9 mouse cellular contexts compared by ENCODE assay signal in genomic region chr11:4885385-4885903, GRCm38 (mm10). TPM values are rescaled to one million over a fixed set of nuclear protein-coding genes. Genes with fewer than 3 reads are reported as not detected.
A peak's percentile ranks its signal among the peaks of the same experiment; 100 is the strongest.
DNase-seq lines count a peak whose midpoint lies in the region; ATAC-seq and TF ChIP-seq lines count a peak whose summit lies in the region.
"Had no signal": no experiment of that assay in that cellular context is flagged by ENCODE, and none has a peak within 500 bp of the region (broad histone marks: within the 10 kb centered on the region; RNA-seq: fewer than 3 reads in every experiment).

No protein-coding gene starts in this region.

- H3K9ac ChIP-seq in liver, embryonic 12.5 days, result no peak overlapping the region
- H3K9ac ChIP-seq in lung, embryonic 14.5 days, result no peak overlapping the region
- H3K9ac ChIP-seq: neural tube, embryonic 12.5 days had no signal

- 54% methylated on average over 2 of the region's 2 CpGs for WGBS in liver, embryonic 12.5 days (ENCODE audit: insufficient replicate concordance)
- 58% methylated on average over 2 of the region's 2 CpGs for WGBS in lung, embryonic 14.5 days

- peaks cover 31% of the 10 kb centered on the region for H3K36me3 ChIP-seq in liver, embryonic 12.5 days
- 0 out of 2 replicates have a peak, but pooled peaks cover 14% of the 10 kb centered on the region for H3K36me3 ChIP-seq in lung, embryonic 14.5 days (ENCODE audit: insufficient read depth)

- H3K4me2 ChIP-seq in liver, embryonic 12.5 days, result no peak overlapping the region
- no peak overlapping the region for H3K4me2 ChIP-seq in lung, embryonic 14.5 days
- H3K4me2 ChIP-seq: neural tube, embryonic 12.5 days had no signal

- H3K27me3 ChIP-seq in liver, embryonic 12.5 days (replicated peaks), result no peaks in the 10 kb centered on the region
- H3K27me3 ChIP-seq in lung, embryonic 14.5 days (ENCODE audit: insufficient read depth, low read length), result no peaks in the 10 kb centered on the region
- H3K27me3 ChIP-seq: neural tube, embryonic 12.5 days had no signal

- TF ChIP-seq CTCF in lung, embryonic 14.5 days (IDR thresholded peaks at IDR 0.05; ENCODE audit: low read depth), result peak; percentile 64

- no peak overlapping the region for H3K4me3 ChIP-seq in liver, embryonic 12.5 days
- no peak overlapping the region for H3K4me3 ChIP-seq in lung, embryonic 14.5 days (ENCODE audit: low read depth, low read length)
- H3K4me3 ChIP-seq: neural tube, embryonic 12.5 days had no signal

- H3K9me3 ChIP-seq in liver, embryonic 12.5 days (replicated peaks), result no peaks in the 10 kb centered on the region
- H3K9me3 ChIP-seq in lung, embryonic 14.5 days (ENCODE audit: low read depth, low read length), result no peaks in the 10 kb centered on the region
- H3K9me3 ChIP-seq: neural tube, embryonic 12.5 days had no signal

- peak; percentile 49 for DNase-seq in embryo, embryonic 10 days (ENCODE audit: low spot score)
- no peak for DNase-seq in embryo, embryonic 9.5 days (ENCODE audit: extremely low spot score)
- DNase-seq in liver (peak; percentile 56), adipocyte (ENCODE audit: low spot score) (peak; percentile 29)
- peak; percentile 73 for DNase-seq in lung, embryonic 14.5 days
- peak; percentile 28 to 61 for DNase-seq in spleen, postnatal 14 days (ENCODE audit: low spot score in 2 of 2)

- no peak overlapping the region for H3K27ac ChIP-seq in liver, embryonic 12.5 days
- H3K27ac ChIP-seq in lung, embryonic 14.5 days (ENCODE audit: low read depth), result no peak overlapping the region
- H3K27ac ChIP-seq: neural tube, embryonic 12.5 days had no signal

- no peak for ATAC-seq in liver, embryonic 12.5 days
- 0 out of 2 replicates have a peak, but pooled peaks have one; percentile 47 for ATAC-seq in erythroid progenitor cell, adult 5-6 weeks (replicated peaks; ENCODE audit: low FRiP score, poor library complexity, severe bottlenecking)
- ATAC-seq in lung, embryonic 14.5 days (ENCODE audit: insufficient read depth), result no peak

- peaks cover 25% of the 10 kb centered on the region for H3K4me1 ChIP-seq in liver, embryonic 12.5 days
- H3K4me1 ChIP-seq in lung, embryonic 14.5 days (ENCODE audit: insufficient read depth), result peaks cover 7% of the 10 kb centered on the region

RNA-seq across cellular contexts. Expression of gene Thoc5, which starts 9.7 kb away (rescaled TPM):
- polyA plus RNA-seq in liver, embryonic 12.5 days (2016; fragmentation: Nextera tagmentation; extraction: Ambion mirVana), result 27.8 and 28.1 TPM in 2 replicates
- total RNA-seq in erythroid progenitor cell, adult 5-6 weeks (2015; ENCODE audit: low replicate concordance), result 3.6 and 4.6 TPM in 2 replicates
- 8.3 and 12.7 TPM in 2 replicates for total RNA-seq in erythroid progenitor cell, adult 5-6 weeks (2017; ENCODE audit: low replicate concordance)
- 37.7 and 43.4 TPM in 2 replicates for polyA plus RNA-seq in lung, embryonic 14.5 days (2014; fragmentation: Nextera tagmentation; extraction: Ambion mirVana)

RNA-seq across cellular contexts. Expression of gene Nipsnap1, which starts 11.7 kb away (rescaled TPM):
- polyA plus RNA-seq in liver, embryonic 12.5 days (2016; fragmentation: Nextera tagmentation; extraction: Ambion mirVana), result 68.0 and 76.6 TPM in 2 replicates
- total RNA-seq in erythroid progenitor cell, adult 5-6 weeks (2015; ENCODE audit: low replicate concordance), result not detected in 2 replicates
- total RNA-seq in erythroid progenitor cell, adult 5-6 weeks (2017; ENCODE audit: low replicate concordance), result 1.3 and 12.7 TPM in 2 replicates
- polyA plus RNA-seq in lung, embryonic 14.5 days (2014; fragmentation: Nextera tagmentation; extraction: Ambion mirVana), result 32.0 and 32.4 TPM in 2 replicates

RNA-seq across cellular contexts. Expression of gene Nf2, which starts 36.1 kb away (rescaled TPM):
- polyA plus RNA-seq in liver, embryonic 12.5 days (2016; fragmentation: Nextera tagmentation; extraction: Ambion mirVana), result 29.5 and 33.0 TPM in 2 replicates
- total RNA-seq in erythroid progenitor cell, adult 5-6 weeks (2015; ENCODE audit: low replicate concordance), result 7.2 and 7.5 TPM in 2 replicates
- total RNA-seq in erythroid progenitor cell, adult 5-6 weeks (2017; ENCODE audit: low replicate concordance), result 18.2 and 19.0 TPM in 2 replicates
- polyA plus RNA-seq in lung, embryonic 14.5 days (2014; fragmentation: Nextera tagmentation; extraction: Ambion mirVana), result 43.3 and 47.6 TPM in 2 replicates
